Mouse (Mus musculus): ENCODE results near the gene Frmd5.
A peak's percentile ranks its signal among the peaks of the same experiment; 100 is the strongest.

Gene Frmd5

GRCm38 (mm10) chr2:121761861-121762260 lies 45.0 kb downstream of the Frmd5 start:
- DNase-seq (ENCODE audit: low spot score in 2 of 2) = no peak

GRCm38 (mm10) chr2:121761281-121761795 lies 45.5 kb downstream of the Frmd5 start:
- no peak for DNase-seq (ENCODE audit: low spot score in 2 of 2)

- no peak for DNase-seq (ENCODE audit: low spot score in 2 of 2)
Observed at GRCm38 (mm10) chr2:121760646-121761045, 46.2 kb downstream of the Frmd5 start.

- no peak for DNase-seq (ENCODE audit: low spot score in 2 of 2)
Observed at GRCm38 (mm10) chr2:121758258-121758657, 48.6 kb downstream of the Frmd5 start.

GRCm38 (mm10) chr2:121756336-121756735 lies 50.6 kb downstream of the Frmd5 start:
- DNase-seq (ENCODE audit: low spot score in 2 of 2) = no peak

GRCm38 (mm10) chr2:121755056-121755455 lies 51.8 kb downstream of the Frmd5 start:
- DNase-seq (ENCODE audit: low spot score in 2 of 2) = no peak

GRCm38 (mm10) chr2:121750121-121750520 lies 56.8 kb downstream of the Frmd5 start:
- DNase-seq (ENCODE audit: low spot score in 2 of 2) = peak in 1 of 2 experiments; percentile 19

- no peak for DNase-seq (ENCODE audit: low spot score in 2 of 2)
Observed at GRCm38 (mm10) chr2:121741151-121741550, 65.7 kb downstream of the Frmd5 start.

GRCm38 (mm10) chr2:121739410-121739809 lies 67.5 kb downstream of the Frmd5 start:
- DNase-seq (ENCODE audit: low spot score in 2 of 2) = no peak

GRCm38 (mm10) chr2:121733426-121733825 lies 73.5 kb downstream of the Frmd5 start:
- DNase-seq (ENCODE audit: low spot score in 2 of 2) = no peak

GRCm38 (mm10) chr2:121730486-121730885 lies 76.4 kb downstream of the Frmd5 start:
- no peak for DNase-seq (ENCODE audit: low spot score in 2 of 2)

GRCm38 (mm10) chr2:121728907-121729575 lies 77.8 kb downstream of the Frmd5 start:
- peak in 1 of 2 experiments; percentile 2 for DNase-seq (ENCODE audit: low spot score in 2 of 2)

- DNase-seq (ENCODE audit: low spot score in 2 of 2) = peak in 1 of 2 experiments; percentile 2
Observed at GRCm38 (mm10) chr2:121724866-121725265, 82.0 kb downstream of the Frmd5 start.

GRCm38 (mm10) chr2:121723796-121724195 lies 83.1 kb downstream of the Frmd5 start:
- DNase-seq (ENCODE audit: low spot score in 2 of 2) = peak in 1 of 2 experiments; percentile 1

- no peak for DNase-seq (ENCODE audit: low spot score in 2 of 2)
Observed at GRCm38 (mm10) chr2:121719000-121719399, 87.9 kb downstream of the Frmd5 start.

- DNase-seq (ENCODE audit: low spot score in 2 of 2) = no peak
Observed at GRCm38 (mm10) chr2:121717133-121717532, 89.8 kb downstream of the Frmd5 start.

GRCm38 (mm10) chr2:121713567-121713966 lies 93.3 kb downstream of the Frmd5 start:
- DNase-seq (ENCODE audit: low spot score in 2 of 2) = no peak

GRCm38 (mm10) chr2:121711748-121712384 lies 95.0 kb downstream of the Frmd5 start:
- no peak for DNase-seq (ENCODE audit: low spot score in 2 of 2)

- no peak for DNase-seq (ENCODE audit: low spot score in 2 of 2)
Observed at GRCm38 (mm10) chr2:121709096-121709495, 97.8 kb downstream of the Frmd5 start.

- no peak for DNase-seq (ENCODE audit: low spot score in 2 of 2)
Observed at GRCm38 (mm10) chr2:121707461-121707860, 99.4 kb downstream of the Frmd5 start.

GRCm38 (mm10) chr2:121705756-121706155 lies 101.1 kb downstream of the Frmd5 start:
- no peak for DNase-seq (ENCODE audit: low spot score in 2 of 2)

GRCm38 (mm10) chr2:121699331-121699730 lies 107.6 kb downstream of the Frmd5 start:
- DNase-seq (ENCODE audit: low spot score in 2 of 2) = no peak

GRCm38 (mm10) chr2:121695436-121695835 lies 111.5 kb downstream of the Frmd5 start:
- DNase-seq (ENCODE audit: low spot score in 2 of 2) = no peak
